Mouse (Mus musculus) inflammation-experienced regulatory T-cells, adult 6 months (primary cell): Measurements from ENCODE around the gene Ppp3ca. TPM values are rescaled to one million over a fixed set of nuclear protein-coding genes. Genes with fewer than 3 reads are reported as not detected.

Source experiments
- ATAC-seq: one replicate; pipeline ENCODE4 v1.8.0; 2017
- polyA plus RNA-seq, 3 experiments: library from polyadenylated mRNA; unstranded; fragments of 100-300 nt; shearing (Covaris generic); gene quantifications; one replicate each; pipeline ENCODE4 v1.2.1; 2017

Ppp3ca gene
- 10 to 100 TPM; 12.9 to 20.0 (median 19.0) TPM for polyA plus RNA-seq

GRCm38 (mm10) chr3:136670110-136670359 lies at the start of gene Ppp3ca:
Ppp3ca (plus strand) TSS chr3:136670124.
- peak; percentile 6 for ATAC-seq

GRCm38 (mm10) chr3:136640544-136641230 lies 29.2 kb upstream of the Ppp3ca start:
- ATAC-seq = no peak

- ATAC-seq = no peak
Observed at GRCm38 (mm10) chr3:136650966-136651365, 19.0 kb upstream of the Ppp3ca start.

GRCm38 (mm10) chr3:136651496-136651895 lies 18.4 kb upstream of the Ppp3ca start:
- no peak for ATAC-seq

GRCm38 (mm10) chr3:136656460-136657035 lies 13.4 kb upstream of the Ppp3ca start:
- no peak for ATAC-seq

- ATAC-seq = no peak
Observed at GRCm38 (mm10) chr3:136658681-136659080, 11.2 kb upstream of the Ppp3ca start.

GRCm38 (mm10) chr3:136665119-136665518 lies 4.8 kb upstream of the Ppp3ca start:
- no peak for ATAC-seq

GRCm38 (mm10) chr3:136668072-136668471 lies 1.9 kb upstream of the Ppp3ca start:
- ATAC-seq = no peak

GRCm38 (mm10) chr3:136669231-136670109 lies 454 bp upstream of the Ppp3ca start:
- peak; percentile 89 for ATAC-seq

- ATAC-seq = peak; percentile 4
Observed at GRCm38 (mm10) chr3:136670360-136671131, 622 bp downstream of the Ppp3ca start.

GRCm38 (mm10) chr3:136671161-136671939 lies 1.4 kb downstream of the Ppp3ca start:
- peak; percentile 16 for ATAC-seq

GRCm38 (mm10) chr3:136671940-136672278 lies 2.0 kb downstream of the Ppp3ca start:
- no peak for ATAC-seq

- no peak for ATAC-seq
Observed at GRCm38 (mm10) chr3:136672870-136673269, 2.9 kb downstream of the Ppp3ca start.

GRCm38 (mm10) chr3:136673363-136673762 lies 3.4 kb downstream of the Ppp3ca start:
- no peak for ATAC-seq

- no peak for ATAC-seq
Observed at GRCm38 (mm10) chr3:136674486-136674885, 4.6 kb downstream of the Ppp3ca start.

GRCm38 (mm10) chr3:136676991-136677390 lies 7.1 kb downstream of the Ppp3ca start:
- no peak for ATAC-seq

GRCm38 (mm10) chr3:136678386-136678785 lies 8.5 kb downstream of the Ppp3ca start:
- ATAC-seq = no peak

- no peak for ATAC-seq
Observed at GRCm38 (mm10) chr3:136679903-136680491, 10.1 kb downstream of the Ppp3ca start.

- ATAC-seq = no peak
Observed at GRCm38 (mm10) chr3:136682242-136682641, 12.3 kb downstream of the Ppp3ca start.

- ATAC-seq = no peak
Observed at GRCm38 (mm10) chr3:136684191-136684958, 14.5 kb downstream of the Ppp3ca start.

- ATAC-seq = no peak
Observed at GRCm38 (mm10) chr3:136686429-136686828, 16.5 kb downstream of the Ppp3ca start.
